In genomic region chr2:143681873-143682555, GRCm38 (mm10) we compare ENCODE assay signal across 15 mouse cellular contexts.
DNase-seq lines count a peak whose midpoint lies in the region; ATAC-seq lines count a peak whose summit lies in the region.
"Had no signal": no experiment of that assay in that cellular context is flagged by ENCODE, and none has a peak within 500 bp of the region (broad histone marks: within the 10 kb centered on the region; RNA-seq: fewer than 3 reads in every experiment).

No protein-coding gene starts in this region.

- 0 out of 2 replicates have a peak, but pooled peaks cover 2% of the 10 kb centered on the region for H3K4me1 ChIP-seq in forebrain, embryonic 11.5 days (replicated peaks; ENCODE audit: control insufficient read depth, insufficient read depth, low read length)
- no peaks in the 10 kb centered on the region for H3K4me1 ChIP-seq in forebrain, embryonic 14.5 days (ENCODE audit: control insufficient read depth, insufficient read depth, low read length)
- H3K4me1 ChIP-seq: heart, embryonic 15.5 days; lung, embryonic 15.5 days; neural tube, embryonic 12.5 days had no signal

- ATAC-seq in forebrain, embryonic 11.5 days (replicated peaks; ENCODE audit: low FRiP score): 0 out of 2 replicates have a peak, but pooled peaks have one; percentile 23
- ATAC-seq in forebrain, embryonic 14.5 days: no peak
- ATAC-seq: intestine, postnatal 0 days had no signal

- WGBS in forebrain, embryonic 11.5 days: 64% methylated on average over 8 of the region's 8 CpGs
- WGBS in forebrain, embryonic 14.5 days: 55% methylated on average over 8 of the region's 8 CpGs

- H3K36me3 ChIP-seq in forebrain, embryonic 11.5 days (ENCODE audit: control insufficient read depth, insufficient read depth, low read length): no peaks in the 10 kb centered on the region
- H3K36me3 ChIP-seq in forebrain, embryonic 14.5 days (ENCODE audit: control insufficient read depth, insufficient read depth, low read length): no peaks in the 10 kb centered on the region
- H3K36me3 ChIP-seq: heart, embryonic 15.5 days; limb, embryonic 15.5 days; lung, embryonic 15.5 days; neural tube, embryonic 12.5 days had no signal

- H3K27me3 ChIP-seq in forebrain, embryonic 11.5 days (ENCODE audit: control insufficient read depth, insufficient read depth, low read length): no peaks in the 10 kb centered on the region
- no peaks in the 10 kb centered on the region for H3K27me3 ChIP-seq in forebrain, embryonic 14.5 days (replicated peaks; ENCODE audit: control insufficient read depth, insufficient read depth, low read length)
- H3K27me3 ChIP-seq: heart, embryonic 15.5 days; limb, embryonic 15.5 days; lung, embryonic 15.5 days; neural tube, embryonic 12.5 days had no signal

- H3K4me3 ChIP-seq in forebrain, embryonic 11.5 days (ENCODE audit: low read depth, low read length): no peak overlapping the region
- H3K4me3 ChIP-seq in forebrain, embryonic 14.5 days (ENCODE audit: low read depth, low read length): no peak overlapping the region
- H3K4me3 ChIP-seq: heart, embryonic 15.5 days; limb, embryonic 15.5 days; lung, embryonic 15.5 days; neural tube, embryonic 12.5 days had no signal

- H3K4me2 ChIP-seq in forebrain, embryonic 11.5 days (ENCODE audit: low read depth, low read length, severe bottlenecking): no peak overlapping the region
- no peak overlapping the region for H3K4me2 ChIP-seq in forebrain, embryonic 14.5 days (ENCODE audit: low read length)
- H3K4me2 ChIP-seq: heart, embryonic 15.5 days; limb, embryonic 15.5 days; lung, embryonic 15.5 days; neural tube, embryonic 12.5 days had no signal

- H3K9me3 ChIP-seq in forebrain, embryonic 11.5 days (ENCODE audit: control insufficient read depth, low read length): no peaks in the 10 kb centered on the region
- no peaks in the 10 kb centered on the region for H3K9me3 ChIP-seq in forebrain, embryonic 14.5 days (replicated peaks; ENCODE audit: control insufficient read depth, low read length)
- H3K9me3 ChIP-seq: heart, embryonic 15.5 days; limb, embryonic 15.5 days; lung, embryonic 15.5 days; neural tube, embryonic 12.5 days had no signal

- H3K9ac ChIP-seq in forebrain, embryonic 11.5 days (ENCODE audit: low read length): no peak overlapping the region
- no peak overlapping the region for H3K9ac ChIP-seq in forebrain, embryonic 14.5 days (ENCODE audit: low read length)
- H3K9ac ChIP-seq: heart, embryonic 15.5 days; limb, embryonic 15.5 days; lung, embryonic 15.5 days; neural tube, embryonic 12.5 days had no signal

- no peak overlapping the region for H3K27ac ChIP-seq in forebrain, embryonic 11.5 days (ENCODE audit: low read depth, low read length)
- H3K27ac ChIP-seq in forebrain, embryonic 14.5 days (ENCODE audit: low read depth, low read length): no peak overlapping the region
- H3K27ac ChIP-seq: heart, embryonic 15.5 days; limb, embryonic 15.5 days; lung, embryonic 15.5 days; neural tube, embryonic 12.5 days had no signal

- DNase-seq in forebrain, embryonic 11.5 days (ENCODE audit: low spot score): no peak
- no peak for DNase-seq in forebrain, embryonic 14.5 days (ENCODE audit: low spot score)
- peak; percentile 31 for DNase-seq in cerebellum, adult 11 months
- peak; percentile 50 for DNase-seq in kidney, adult 11 months
- DNase-seq in kidney, postnatal 36 days: peak; percentile 60 to 70
- no peak for DNase-seq in right cerebral cortex, adult 18-20 months
- no peak for DNase-seq in heart, adult 8-10 months (ENCODE audit: low spot score)
- no peak for DNase-seq in frontal cortex, adult 2 months (ENCODE audit: extremely low spot score in 1 of 2, low spot score in 1 of 2)
- DNase-seq: gastrocnemius, postnatal 14 days; right cerebral cortex, postnatal 25 days had no signal

Comparison
In these comparisons a context has a peak if more than half of its experiments do, and no peak if none do; other contexts are left out.
1. DNase-seq: peak in cerebellum, adult 11 months (single experiment), kidney, adult 11 months (single experiment) and kidney, postnatal 36 days (2 of 2); none in forebrain, embryonic 11.5 days (single experiment), forebrain, embryonic 14.5 days (single experiment), right cerebral cortex, adult 18-20 months (single experiment), heart, adult 8-10 months (single experiment) and frontal cortex, adult 2 months (0 of 2).